In the genomic region with DNA sequence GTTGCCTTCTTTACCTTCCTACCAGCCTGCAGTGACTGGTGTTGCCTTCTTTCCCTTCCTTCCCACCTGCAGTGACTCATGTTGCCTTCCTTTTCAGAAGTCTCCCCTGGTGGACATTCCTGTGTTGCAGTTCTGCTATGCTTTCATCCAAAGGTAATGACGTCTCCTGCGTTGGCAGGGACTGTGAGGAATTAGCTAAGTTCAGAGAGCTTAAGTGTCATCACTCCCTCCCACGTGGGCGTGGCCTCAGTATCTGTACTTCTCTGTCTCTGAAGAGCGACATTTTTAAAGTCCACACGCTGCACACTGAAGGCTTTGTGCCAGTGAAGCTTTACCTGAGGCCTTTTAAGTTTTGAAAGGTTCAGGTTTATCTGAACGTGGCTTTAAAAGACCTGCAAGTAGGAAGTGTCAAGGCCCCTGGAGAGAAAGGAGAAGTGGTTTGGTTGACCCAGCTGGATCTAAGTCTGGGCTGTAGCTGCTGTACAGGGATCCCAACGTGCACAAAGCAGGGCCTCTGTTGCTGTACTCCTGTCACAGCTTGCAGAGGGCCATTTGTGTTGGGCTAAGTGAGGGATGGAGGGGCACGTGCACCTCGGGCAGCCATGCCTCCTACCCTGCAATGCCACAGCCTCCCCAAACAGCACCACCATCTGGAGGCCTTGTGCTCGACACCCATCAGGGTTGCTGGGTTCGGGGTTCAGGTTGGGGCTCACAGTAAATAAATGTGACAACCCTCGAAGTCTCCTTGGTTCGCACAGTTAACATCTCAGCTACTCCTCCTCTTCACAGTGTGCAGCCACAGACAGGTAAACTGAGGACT, we compare ENCODE assay signal across 10 mouse cellular contexts. TPM values are rescaled to one million over a fixed set of nuclear protein-coding genes. Genes with fewer than 3 reads are reported as not detected.
A peak's percentile ranks its signal among the peaks of the same experiment; 100 is the strongest.
DNase-seq lines count a peak whose midpoint lies in the region; ATAC-seq and TF ChIP-seq lines count a peak whose summit lies in the region.
"Had no signal": no experiment of that assay in that cellular context is flagged by ENCODE, and none has a peak within 500 bp of the region (broad histone marks: within the 10 kb centered on the region; RNA-seq: fewer than 3 reads in every experiment).

No protein-coding gene starts in this region.

- peak; percentile 14 for DNase-seq in heart, postnatal 0 days (ENCODE audit: low spot score)
- no peak for DNase-seq in heart, embryonic 10.5 days (ENCODE audit: low spot score)
- peak; percentile 95 for DNase-seq in gonadal fat pad, adult 2 months (ENCODE audit: low read depth)
- DNase-seq in lung, postnatal 4 days, result peak; percentile 39 to 42
- DNase-seq in kidney, adult 2 months, result no peak
- no peak for DNase-seq in midbrain, embryonic 14.5 days

- no peak for TF ChIP-seq CTCF in heart, postnatal 0 days (IDR thresholded peaks at IDR 0.05; ENCODE audit: low read depth)
- TF ChIP-seq CTCF in kidney, adult 2 months (conservative IDR thresholded peaks at IDR 0.05; ENCODE audit: insufficient read depth, insufficient read length, low read depth, low read length), result no peak

- no peak overlapping the region for H3K27ac ChIP-seq in heart, postnatal 0 days (ENCODE audit: low read depth)
- no peak overlapping the region for H3K27ac ChIP-seq in heart, embryonic 10.5 days
- H3K27ac ChIP-seq in kidney, adult 2 months (ENCODE audit: insufficient read depth, low read depth, low read length), result no peak overlapping the region
- H3K27ac ChIP-seq in forebrain, embryonic 12.5 days, result no peak overlapping the region
- H3K27ac ChIP-seq in midbrain, embryonic 14.5 days (replicated peaks; ENCODE audit: low read depth, low read length), result no peak overlapping the region
- H3K27ac ChIP-seq: limb, embryonic 13.5 days had no signal

- H3K9ac ChIP-seq in heart, postnatal 0 days (replicated peaks; ENCODE audit: low read depth, low read length), result no peak overlapping the region
- H3K9ac ChIP-seq in forebrain, embryonic 12.5 days, result no peak overlapping the region
- no peak overlapping the region for H3K9ac ChIP-seq in midbrain, embryonic 14.5 days (replicated peaks; ENCODE audit: low read length)
- H3K9ac ChIP-seq: limb, embryonic 13.5 days had no signal

- WGBS in heart, postnatal 0 days, result 49% methylated on average over 14 of the region's 14 CpGs
- 46% methylated on average over 14 of the region's 14 CpGs for WGBS in heart, embryonic 10.5 days
- WGBS in kidney, adult 2 months, result 60% methylated on average over 14 of the region's 14 CpGs
- 65% methylated on average over 14 of the region's 14 CpGs for WGBS in forebrain, embryonic 12.5 days
- WGBS in midbrain, embryonic 14.5 days, result 68% methylated on average over 14 of the region's 14 CpGs

- TF ChIP-seq POLR2A in kidney, adult 2 months (IDR thresholded peaks at IDR 0.05; ENCODE audit: low read depth, low read length), result no peak

- H3K36me3 ChIP-seq in heart, postnatal 0 days (replicated peaks; ENCODE audit: control insufficient read depth, insufficient read depth, low read length), result peaks cover 24% of the 10 kb centered on the region
- peaks cover 5% of the 10 kb centered on the region; the same call in 1 of the 2 replicates for H3K36me3 ChIP-seq in heart, embryonic 10.5 days
- no peaks in the 10 kb centered on the region; the same call in 1 of the 2 replicates for H3K36me3 ChIP-seq in kidney, adult 2 months (ENCODE audit: control insufficient read depth, insufficient read depth, low read length)
- H3K36me3 ChIP-seq in forebrain, embryonic 12.5 days (replicated peaks), result peaks cover 10% of the 10 kb centered on the region
- H3K36me3 ChIP-seq in midbrain, embryonic 14.5 days (ENCODE audit: control insufficient read depth, insufficient read depth, low read length), result peaks cover 69% of the 10 kb centered on the region

- TF ChIP-seq EP300 in heart, postnatal 0 days (IDR thresholded peaks at IDR 0.05; ENCODE audit: low read depth), result no peak

- ATAC-seq in heart, postnatal 0 days (ENCODE audit: insufficient read depth, low read depth), result no peak; the same call in 1 of the 2 replicates
- peak; percentile 68 for ATAC-seq in CD4-positive, CD25-positive, alpha-beta regulatory T cell, adult 4 months
- ATAC-seq in forebrain, embryonic 12.5 days (ENCODE audit: low FRiP score), result no peak
- ATAC-seq in midbrain, embryonic 14.5 days (ENCODE audit: low FRiP score, low TSS enrichment), result no peak
- ATAC-seq: Patski had no signal

- no peak overlapping the region for H3K4me2 ChIP-seq in heart, postnatal 0 days (ENCODE audit: low read depth, low read length)
- no peak overlapping the region for H3K4me2 ChIP-seq in forebrain, embryonic 12.5 days
- H3K4me2 ChIP-seq in midbrain, embryonic 14.5 days (ENCODE audit: low read length), result no peak overlapping the region
- H3K4me2 ChIP-seq: limb, embryonic 13.5 days had no signal

- peaks cover 7% of the 10 kb centered on the region for H3K9me3 ChIP-seq in heart, postnatal 0 days (replicated peaks; ENCODE audit: control insufficient read depth, low read length)
- no peaks in the 10 kb centered on the region for H3K9me3 ChIP-seq in heart, embryonic 10.5 days
- 0 out of 2 replicates have a peak, but pooled peaks cover 4% of the 10 kb centered on the region for H3K9me3 ChIP-seq in forebrain, embryonic 12.5 days
- H3K9me3 ChIP-seq in midbrain, embryonic 14.5 days (ENCODE audit: control insufficient read depth, low read length), result no peaks in the 10 kb centered on the region

- no peaks in the 10 kb centered on the region for H3K27me3 ChIP-seq in heart, postnatal 0 days (ENCODE audit: control insufficient read depth, insufficient read depth, low read length)
- H3K27me3 ChIP-seq in heart, embryonic 10.5 days (ENCODE audit: insufficient read depth, poor library complexity, severe bottlenecking), result no peaks in the 10 kb centered on the region; the same call in 1 of the 2 replicates
- H3K27me3 ChIP-seq in kidney, adult 2 months (replicated peaks; ENCODE audit: control insufficient read depth, insufficient read depth, low read length), result no peaks in the 10 kb centered on the region
- H3K27me3 ChIP-seq in forebrain, embryonic 12.5 days, result no peaks in the 10 kb centered on the region
- H3K27me3 ChIP-seq in midbrain, embryonic 14.5 days (ENCODE audit: control insufficient read depth, insufficient read depth, low read length), result no peaks in the 10 kb centered on the region
- H3K27me3 ChIP-seq: limb, embryonic 13.5 days; Patski had no signal

- H3K4me1 ChIP-seq in heart, postnatal 0 days (ENCODE audit: control insufficient read depth, insufficient read depth), result no peaks in the 10 kb centered on the region
- peaks cover 10% of the 10 kb centered on the region; the same call in 1 of the 2 replicates for H3K4me1 ChIP-seq in heart, embryonic 10.5 days
- H3K4me1 ChIP-seq in kidney, adult 2 months (ENCODE audit: control insufficient read depth, insufficient read depth, low read length), result no peaks in the 10 kb centered on the region
- no peaks in the 10 kb centered on the region for H3K4me1 ChIP-seq in forebrain, embryonic 12.5 days
- no peaks in the 10 kb centered on the region for H3K4me1 ChIP-seq in midbrain, embryonic 14.5 days (ENCODE audit: control insufficient read depth, insufficient read depth, low read length)

- H3K4me3 ChIP-seq in heart, postnatal 0 days (ENCODE audit: low read depth, low read length), result no peak overlapping the region
- H3K4me3 ChIP-seq in heart, embryonic 10.5 days, result no peak overlapping the region
- H3K4me3 ChIP-seq in kidney, adult 2 months (ENCODE audit: insufficient read depth, low read depth, low read length), result no peak overlapping the region
- H3K4me3 ChIP-seq in forebrain, embryonic 12.5 days (replicated peaks), result no peak overlapping the region
- H3K4me3 ChIP-seq in midbrain, embryonic 14.5 days (replicated peaks; ENCODE audit: low read depth, low read length), result no peak overlapping the region
- H3K4me3 ChIP-seq: limb, embryonic 13.5 days had no signal

RNA-seq across cellular contexts. Expression of gene Morc3, which starts 51.1 kb away (rescaled TPM):
- total RNA-seq in heart, postnatal 0 days (2014; rRNA removed; ENCODE audit: low replicate concordance), result 35.5 and 38.8 TPM in 2 replicates
- polyA plus RNA-seq in heart, postnatal 0 days (2015; fragmentation: Nextera tagmentation; extraction: Ambion mirVana), result 14.7 and 20.2 TPM in 2 replicates
- 24.7 and 28.1 TPM in 2 replicates for polyA plus RNA-seq in heart, embryonic 10.5 days (2016; fragmentation: Nextera tagmentation; extraction: Ambion mirVana)
- 100 to 1,000 TPM in 1 of 2 experiments, 10 to 100 TPM in 1; 90.1 to 129 TPM for polyA plus RNA-seq in CD4-positive, CD25-positive, alpha-beta regulatory T cell, adult 4 months (2017; shearing (Covaris generic))
- polyA plus RNA-seq in gonadal fat pad, adult 2 months (2012; rRNA removed), result 9.4 and 11.1 TPM in 2 replicates
- polyA plus RNA-seq in kidney, adult 2 months (2012; rRNA removed), result 5.3 and 6.4 TPM in 2 replicates
- 33.6 and 34.6 TPM in 2 replicates for polyA plus RNA-seq in forebrain, embryonic 12.5 days (2016; fragmentation: Nextera tagmentation; extraction: Ambion mirVana)
- polyA plus RNA-seq in midbrain, embryonic 14.5 days (2014; fragmentation: Nextera tagmentation; extraction: Ambion mirVana), result 36.6 and 37.1 TPM in 2 replicates

Comparison
In these comparisons a context has a peak if more than half of its experiments do, and no peak if none do; other contexts are left out.
1. DNase-seq: peak in heart, postnatal 0 days (single experiment), gonadal fat pad, adult 2 months (single experiment) and lung, postnatal 4 days (2 of 2); none in heart, embryonic 10.5 days (single experiment), kidney, adult 2 months (single experiment) and midbrain, embryonic 14.5 days (single experiment).